Mouse (Mus musculus) lung, postnatal 0 days (tissue): ENCODE measurements around the gene Olfr372.

Experiments
- CTCF ChIP-seq: IDR thresholded peaks from 2 replicates; pipeline ENCODE4 v1.5.1; 2016; ENCODE audit warnings: antibody characterized with exemption, mild to moderate bottlenecking
- EP300 ChIP-seq: IDR thresholded peaks from 2 replicates; pipeline ENCODE4 v1.6.1; 2016; ENCODE audit warnings: antibody characterized with exemption, mild to moderate bottlenecking, control low read depth

DNA sequence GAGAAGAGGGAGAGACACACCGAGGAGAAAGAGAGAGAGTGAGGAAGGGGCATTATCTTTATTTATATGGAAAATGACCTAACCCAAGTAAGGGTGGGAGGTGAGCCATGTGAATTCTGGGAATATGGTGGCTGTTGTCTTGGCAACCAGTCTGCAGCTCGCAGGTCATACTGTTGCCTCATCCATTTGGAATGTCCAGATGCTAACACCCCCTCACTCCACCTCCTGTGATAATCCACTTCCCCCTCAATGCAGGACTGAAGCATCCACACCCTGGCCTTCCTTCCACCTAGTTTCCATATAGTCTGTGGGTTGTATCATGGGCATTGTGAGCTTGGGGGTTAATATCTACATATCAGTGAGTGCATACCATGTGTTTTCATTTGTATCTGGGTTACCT, 21.2 kb upstream of the Olfr372 start:
- TF ChIP-seq CTCF = no peak
- no peak for TF ChIP-seq EP300
